Mouse (Mus musculus): Measurements from ENCODE around the gene Cadm2. TPM values are rescaled to one million over a fixed set of nuclear protein-coding genes. Genes with fewer than 3 reads are reported as not detected.

Gene Cadm2
- under 1 TPM; 0.20 to 0.67 TPM for total RNA-seq (2021)
- long read RNA-seq, experiment 1: 0 reads
- long read RNA-seq, experiment 2: 0 reads

DNA sequence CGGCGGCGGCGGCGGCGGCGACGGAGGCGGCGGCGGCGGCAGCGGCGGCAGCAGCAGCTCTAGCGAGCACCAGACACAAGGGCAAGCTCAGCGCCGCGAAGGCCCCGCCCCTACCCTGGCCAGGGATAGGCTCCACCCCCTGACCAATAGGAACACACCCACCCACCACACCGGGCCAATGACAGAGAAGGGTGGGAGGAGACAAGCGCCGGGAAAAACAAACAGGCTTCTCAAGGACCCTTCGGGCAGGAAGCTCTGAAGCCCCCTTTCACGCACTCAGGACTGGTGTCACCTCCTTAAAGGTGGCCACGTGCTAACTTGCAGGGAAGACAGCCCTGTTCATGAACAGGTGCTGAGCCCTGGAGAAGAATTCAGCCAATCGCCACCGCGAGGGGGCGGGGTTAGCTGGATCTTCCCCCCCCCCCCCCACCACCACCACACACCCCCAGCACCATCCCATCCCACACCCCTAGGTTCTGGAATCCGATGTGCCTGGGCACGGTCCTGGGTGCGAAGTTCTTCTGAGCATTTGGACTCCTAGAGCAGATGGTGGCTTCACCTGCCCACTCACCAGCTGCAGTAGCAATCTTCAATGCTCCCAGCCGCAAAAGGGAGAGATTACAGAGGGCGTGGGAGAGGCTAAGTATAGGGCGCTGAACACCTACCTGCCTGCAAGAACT is at the start of gene Cadm2:
Gene Cadm2 (minus strand): TSS at position 83 of the 680 bp plus-strand sequence.
- intact Hi-C loops (cut with DNase I): no loop called here

DNA sequence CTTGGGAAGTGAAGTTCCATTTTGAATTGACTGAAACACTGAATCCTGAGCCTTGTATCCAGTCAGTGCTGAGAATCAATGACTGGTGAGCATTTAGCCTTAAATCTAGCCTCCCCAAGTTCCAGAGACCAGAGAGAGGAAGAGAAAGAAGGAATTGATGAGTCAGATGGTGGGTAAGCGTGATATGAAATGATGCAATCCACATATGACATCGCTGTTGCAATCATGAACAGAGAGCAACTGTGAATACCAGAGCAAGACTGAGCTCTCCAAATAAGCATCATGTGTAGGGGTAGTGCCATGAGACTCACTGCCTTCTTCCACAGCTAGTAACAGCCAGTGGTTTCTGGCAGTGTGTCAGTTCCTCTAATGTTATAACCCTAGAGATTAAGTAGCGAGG is 26.2 kb upstream of the Cadm2 start:
- intact Hi-C loops (cut with DNase I): no loop called here
- no peak for DNase-seq

More for the DNA sequence above, at the start of gene Cadm2:
- peak; percentile 77 to 83 for DNase-seq

GRCm38 (mm10) chr16:67643651-67644050 is 22.9 kb upstream of the Cadm2 start:
- intact Hi-C loops (cut with DNase I): no loop called here
- no peak for DNase-seq

GRCm38 (mm10) chr16:67619906-67620781 is 564 bp downstream of the Cadm2 start:
- intact Hi-C loops (cut with DNase I): no loop called here
- DNase-seq: peak; percentile 3 to 6

GRCm38 (mm10) chr16:67619416-67619815 is 1.3 kb downstream of the Cadm2 start:
- intact Hi-C loops (cut with DNase I): no loop called here
- DNase-seq: no peak

DNA sequence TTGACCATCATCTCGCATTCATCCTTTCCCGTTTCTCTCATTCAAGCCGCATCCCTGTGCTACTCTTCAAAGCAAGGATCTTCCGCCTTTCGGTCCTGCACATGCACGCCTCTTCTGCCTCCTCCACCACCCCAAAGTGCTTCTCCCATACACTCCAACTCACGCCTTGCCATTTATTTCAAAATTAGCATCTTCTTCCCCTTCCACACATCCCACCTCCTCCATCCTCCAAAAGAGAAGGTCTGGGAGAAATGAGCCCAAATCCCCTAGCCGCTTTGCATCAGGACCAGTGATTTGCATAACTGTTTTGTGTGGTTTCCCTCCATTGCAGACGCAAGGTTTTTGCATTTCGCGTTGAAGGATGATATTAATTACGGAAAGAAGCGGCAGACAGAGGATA is 1.9 kb downstream of the Cadm2 start:
- no peak for DNase-seq
- intact Hi-C loops (cut with DNase I): no loop called here

GRCm38 (mm10) chr16:67617811-67618210 is 2.9 kb downstream of the Cadm2 start:
- intact Hi-C loops (cut with DNase I): no loop called here
- no peak for DNase-seq

DNA sequence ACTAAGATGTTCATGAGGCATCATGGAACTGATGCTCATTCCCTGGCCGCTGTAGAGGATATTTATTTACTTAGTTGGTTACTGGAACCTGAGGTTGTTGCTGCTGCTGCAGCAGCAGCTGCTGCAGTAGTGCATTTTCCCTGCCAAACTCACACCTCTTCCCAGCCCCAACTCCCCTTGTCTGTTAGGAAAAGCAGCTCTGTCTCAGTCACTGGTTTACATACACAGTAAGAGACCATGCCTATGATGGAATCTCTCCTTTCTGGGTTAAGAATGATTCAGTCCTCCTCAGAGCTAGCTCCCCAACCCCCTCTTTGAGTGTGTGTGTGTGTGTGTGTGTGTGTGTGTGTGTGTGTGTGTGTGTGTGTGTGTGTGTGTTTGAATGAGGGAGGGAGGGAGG is 3.5 kb downstream of the Cadm2 start:
- DNase-seq: no peak
- intact Hi-C loops (cut with DNase I): no loop called here

DNA sequence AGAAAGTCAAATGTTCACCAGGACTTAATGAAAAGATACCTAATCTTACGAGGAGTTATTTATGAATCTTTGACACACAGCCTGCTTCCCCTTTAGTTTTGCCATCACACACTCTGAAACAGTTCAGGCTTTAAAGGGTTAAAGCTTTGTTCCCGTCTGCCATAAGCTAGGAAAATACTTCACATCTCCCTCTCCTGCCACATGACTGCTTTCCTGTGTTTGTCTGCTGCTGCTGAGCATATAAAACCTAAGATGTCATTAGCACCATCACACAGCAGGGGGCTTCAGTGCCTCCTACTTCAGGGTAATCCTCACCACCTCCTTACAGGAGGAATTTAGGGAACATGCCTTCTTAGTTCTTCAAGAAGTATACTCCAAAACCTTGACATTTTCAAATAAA is 6.8 kb downstream of the Cadm2 start:
- intact Hi-C loops (cut with DNase I): no loop called here
- no peak for DNase-seq

- intact Hi-C loops (cut with DNase I): no loop called here
- no peak for DNase-seq
These were observed 9.6 kb downstream of the Cadm2 start for GRCm38 (mm10) chr16:67610904-67611681.

GRCm38 (mm10) chr16:67609116-67609515 is 11.6 kb downstream of the Cadm2 start:
- intact Hi-C loops (cut with DNase I): no loop called here
- no peak for DNase-seq

GRCm38 (mm10) chr16:67608499-67608898 is 12.2 kb downstream of the Cadm2 start:
- DNase-seq: no peak
- intact Hi-C loops (cut with DNase I): no loop called here

GRCm38 (mm10) chr16:67605661-67606060 is 15.0 kb downstream of the Cadm2 start:
- DNase-seq: no peak
- intact Hi-C loops (cut with DNase I): no loop called here

DNA sequence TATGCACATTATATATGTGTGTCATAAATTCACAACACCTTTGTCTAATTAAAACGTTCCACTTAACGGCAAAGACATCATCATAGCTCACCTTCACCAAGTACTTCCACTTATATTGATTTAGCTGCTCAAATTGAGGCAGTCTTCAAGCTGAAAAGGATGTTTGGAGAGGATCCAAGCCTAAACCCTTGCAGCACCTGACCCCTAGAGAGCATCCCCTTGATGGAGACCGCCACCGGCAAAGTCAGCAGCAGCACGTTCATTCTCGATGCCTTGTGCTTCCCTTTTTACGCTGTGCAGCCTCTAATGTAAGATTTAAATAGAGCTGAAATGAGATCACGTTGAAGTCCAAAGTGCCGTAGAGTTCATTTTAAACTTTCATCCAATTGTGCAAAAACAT is 20.7 kb downstream of the Cadm2 start:
- DNase-seq: no peak
- intact Hi-C loops (cut with DNase I): no loop called here

DNA sequence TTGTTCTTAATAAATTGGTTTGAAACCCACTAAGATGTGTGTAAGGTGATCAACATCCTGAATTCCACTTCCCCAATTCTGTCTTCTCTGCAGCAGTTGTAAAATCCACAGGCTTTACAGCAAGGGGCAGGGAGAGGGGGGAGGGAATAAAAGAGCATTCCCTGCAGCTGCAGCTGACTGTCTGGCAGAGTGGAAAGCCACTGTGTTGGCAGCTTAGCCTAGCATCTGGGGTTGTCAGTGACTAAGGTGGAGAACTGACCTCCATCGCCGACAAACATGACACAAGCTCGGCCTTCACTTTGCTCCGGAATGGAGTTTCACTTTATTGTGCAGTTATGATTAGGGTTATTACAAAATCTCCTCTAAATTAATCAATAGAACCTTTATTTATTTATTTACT is 21.9 kb downstream of the Cadm2 start:
- intact Hi-C loops (cut with DNase I): no loop called here
- DNase-seq: no peak

DNA sequence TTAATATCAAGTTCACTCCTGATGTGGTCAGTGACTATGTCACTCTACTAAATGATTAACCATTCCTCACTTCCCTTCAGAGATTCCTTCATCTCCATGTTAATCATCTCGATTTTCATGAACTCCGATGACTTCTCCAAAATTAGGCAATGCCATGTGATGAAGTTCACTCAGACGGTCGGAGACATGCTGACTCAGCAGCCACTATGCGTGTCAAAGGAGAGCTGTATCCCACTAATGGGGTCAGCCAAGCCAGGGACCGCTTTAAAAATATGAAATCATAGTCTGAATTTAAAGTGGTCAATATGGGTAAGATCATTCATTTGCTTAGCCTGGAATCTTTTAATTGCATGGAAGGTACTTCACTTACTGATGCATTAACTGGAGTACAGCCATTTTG is 29.7 kb downstream of the Cadm2 start:
- intact Hi-C loops (cut with DNase I): no loop called here
- no peak for DNase-seq

GRCm38 (mm10) chr16:67578842-67579517 is 41.7 kb downstream of the Cadm2 start:
- intact Hi-C loops (cut with DNase I): no loop called here
- no peak for DNase-seq

DNA sequence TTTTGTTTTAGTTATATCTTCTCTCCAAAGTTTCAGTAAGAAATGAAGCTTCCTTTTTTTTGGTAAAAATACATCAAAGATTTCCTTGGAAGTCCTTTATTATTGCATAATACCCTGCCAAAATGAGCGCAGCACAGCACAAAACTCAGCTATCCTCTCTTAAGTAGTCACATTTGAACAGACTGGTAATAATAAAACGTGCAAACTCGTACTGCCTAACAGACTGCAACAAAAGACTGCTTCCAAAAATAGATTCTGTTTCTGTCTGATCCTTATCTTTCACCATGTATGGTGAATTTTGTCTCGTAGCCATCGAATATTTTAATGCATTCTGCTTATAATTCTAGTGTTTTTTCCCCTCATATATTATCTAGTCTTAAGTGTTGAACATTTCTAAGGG is 45.2 kb downstream of the Cadm2 start:
- intact Hi-C loops (cut with DNase I): no loop called here
- DNase-seq: no peak

GRCm38 (mm10) chr16:67526992-67527391 is 93.7 kb downstream of the Cadm2 start:
- intact Hi-C loops (cut with DNase I): no loop called here
- DNase-seq: no peak

GRCm38 (mm10) chr16:67524878-67525277 is 95.8 kb downstream of the Cadm2 start:
- intact Hi-C loops (cut with DNase I): no loop called here
- DNase-seq: no peak

DNA sequence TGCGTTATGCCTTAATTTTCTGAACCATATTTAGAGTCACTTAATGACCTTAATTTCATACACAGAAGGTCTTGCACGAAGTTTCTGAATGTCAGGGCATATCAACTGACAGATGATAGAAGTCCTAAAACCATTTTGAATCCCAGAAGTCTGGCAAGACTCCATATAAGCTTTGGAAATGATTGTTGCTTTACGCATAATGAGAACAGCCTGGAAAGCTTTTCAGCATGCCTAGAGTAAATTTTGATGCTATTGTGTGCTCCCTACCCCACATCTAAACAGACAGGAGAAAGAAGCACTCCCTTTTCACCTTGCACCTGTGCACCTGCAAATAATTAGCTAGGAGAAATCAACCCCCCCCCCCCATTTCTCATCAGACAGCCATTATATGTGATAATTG is 102.4 kb downstream of the Cadm2 start:
- no peak for DNase-seq
- intact Hi-C loops (cut with DNase I): no loop called here
